Mouse (Mus musculus) heart, embryonic 14.5 days (tissue): Measurements from ENCODE around the gene Naa25. TPM values are rescaled to one million over a fixed set of nuclear protein-coding genes. Genes with fewer than 3 reads are reported as not detected.

ENCODE experiments used
- ATAC-seq: fragments of 200-750 bp; cut with Nextera tagmentation; 2 replicates; pipeline ENCODE4 v1.8.0; 2017; ENCODE audit warnings: low read depth, moderate TSS enrichment; ENCODE audit not compliant: insufficient number of reproducible peaks, insufficient read depth, low FRiP score
- H3K27ac ChIP-seq, 2 experiments: fragments of 200-500 bp in 1 of 2; fragments of 300-500 bp in 1 of 2; sonication (generic) in 1 of 2; replicated peaks in 1 of 2; 2 replicates each; pipeline ENCODE4 v1.5.1; 2012 to 2014; ENCODE audit warnings: low read depth in 2 of 2, low read length in 2 of 2, control low read depth in 1 of 2, mild to moderate bottlenecking in 1 of 2, mixed read lengths in 1 of 2; ENCODE audit not compliant: control insufficient read depth in 1 of 2, insufficient read depth in 1 of 2
- H3K27me3 ChIP-seq: fragments of 300-500 bp; sonication (generic); 2 replicates; pipeline ENCODE4 v1.6.1; 2014; ENCODE audit warnings: mild to moderate bottlenecking, low read length, control low read depth; ENCODE audit not compliant: control insufficient read depth, insufficient read depth
- H3K36me3 ChIP-seq: fragments of 300-500 bp; sonication (generic); 2 replicates; pipeline ENCODE4 v1.6.1; 2014; ENCODE audit warnings: mild to moderate bottlenecking, control low read depth, low read length, mixed read lengths; ENCODE audit not compliant: control insufficient read depth, insufficient read depth
- H3K4me1 ChIP-seq, 2 experiments: fragments of 200-500 bp in 1 of 2; fragments of 300-500 bp in 1 of 2; sonication (generic) in 1 of 2; 2 replicates each; pipeline ENCODE4 v1.6.1; 2012 to 2014; ENCODE audit warnings: low read length in 2 of 2, control low read depth in 1 of 2, mixed read lengths in 1 of 2; ENCODE audit not compliant: control insufficient read depth in 2 of 2, insufficient read depth in 2 of 2
- H3K4me2 ChIP-seq: fragments of 300-500 bp; sonication (generic); 2 replicates; pipeline ENCODE4 v1.6.1; 2014; ENCODE audit warnings: mild to moderate bottlenecking, low read length
- H3K4me3 ChIP-seq, 2 experiments: fragments of 200-500 bp in 1 of 2; fragments of 300-500 bp in 1 of 2; sonication (generic) in 1 of 2; 2 replicates each; pipeline ENCODE4 v1.5.1; 2012 to 2014; ENCODE audit warnings: low read length in 2 of 2, mild to moderate bottlenecking in 2 of 2, control low read depth in 1 of 2, low read depth in 1 of 2, moderate library complexity in 1 of 2; ENCODE audit not compliant: control insufficient read depth in 1 of 2, insufficient read depth in 1 of 2
- H3K9ac ChIP-seq: fragments of 300-500 bp; sonication (generic); 2 replicates; pipeline ENCODE4 v1.6.1; 2014; ENCODE audit warnings: mild to moderate bottlenecking, low read length
- H3K9me3 ChIP-seq: fragments of 300-500 bp; sonication (generic); 2 replicates; pipeline ENCODE4 v1.6.1; 2016; ENCODE audit warnings: low read length, control low read depth; ENCODE audit not compliant: control insufficient read depth
- WGBS: fragments of 180-500 bp; shearing (Covaris S2); extraction: QIAGEN DNeasy Blood & Tissue Kit; methylation state at CpG from one replicate; pipeline ENCODE4 v1.1.7; 2014; 5-methylcytosine and 5-hydroxymethylcytosine counted together
- polyA plus RNA-seq: library from polyadenylated mRNA; unstranded; fragments of >200 nt; fragmentation: Nextera tagmentation; extraction: Ambion mirVana; gene quantifications from 2 replicates; pipeline ENCODE4 v1.2.1, GENCODE M21; 2014

Gene Naa25
- polyA plus RNA-seq, 1 experiment from 2014 or later: 32.8 TPM

- no peaks in the 10 kb centered on the region; a peak in 1 of 4 replicates for H3K4me1 ChIP-seq
- ATAC-seq: no peak
- no peak overlapping the region for H3K27ac ChIP-seq
- H3K9me3 ChIP-seq: no peaks in the 10 kb centered on the region
- H3K36me3 ChIP-seq: peaks cover 97% of the 10 kb centered on the region
- H3K4me2 ChIP-seq: no peak overlapping the region
- H3K27me3 ChIP-seq: no peaks in the 10 kb centered on the region
- H3K4me3 ChIP-seq: no peak overlapping the region
- H3K9ac ChIP-seq: no peak overlapping the region
- WGBS: 92% methylated on average over 9 of the region's 9 CpGs
Observed at GRCm38 (mm10) chr5:121420721-121421120, 23.0 kb downstream of the Naa25 start.

DNA sequence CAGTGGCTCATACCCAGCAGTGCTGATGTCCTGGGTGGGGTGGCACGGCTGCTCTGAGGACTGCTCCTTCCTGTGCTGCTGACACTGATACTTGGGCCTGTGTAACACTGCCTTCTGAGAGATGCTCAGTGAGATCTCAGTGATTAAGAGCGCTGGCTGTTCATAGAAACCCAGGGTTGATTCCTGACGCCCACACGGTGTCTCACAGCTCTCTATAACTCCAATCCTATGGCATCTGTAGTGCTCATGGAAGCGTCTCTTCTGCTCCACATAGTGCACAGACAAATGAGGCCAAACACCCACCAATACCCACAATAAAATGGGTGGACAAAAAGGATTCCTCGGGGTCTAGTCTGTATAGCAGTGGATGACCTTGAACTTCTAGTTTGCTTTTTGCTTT is 25.1 kb downstream of the Naa25 start:
- H3K36me3 ChIP-seq: peaks cover 97% of the 10 kb centered on the region
- H3K9me3 ChIP-seq: no peaks in the 10 kb centered on the region
- no peaks in the 10 kb centered on the region; a peak in 1 of 4 replicates for H3K4me1 ChIP-seq
- no peak overlapping the region for H3K27ac ChIP-seq
- no peak for ATAC-seq
- no peaks in the 10 kb centered on the region for H3K27me3 ChIP-seq
- H3K4me3 ChIP-seq: no peak overlapping the region
- 95% methylated on average over 6 of the region's 6 CpGs for WGBS
- no peak overlapping the region for H3K4me2 ChIP-seq
- no peak overlapping the region for H3K9ac ChIP-seq

- Histone ChIP-seq H3K9me3 (no peaks in the 10 kb centered on the region), H3K4me3 (no peak overlapping the region), H3K4me1 (no peaks in the 10 kb centered on the region; a peak in 1 of 4 replicates), H3K4me2 (no peak overlapping the region), H3K27me3 (no peaks in the 10 kb centered on the region), H3K9ac (no peak overlapping the region), H3K36me3 (peaks cover 97% of the 10 kb centered on the region), H3K27ac (no peak overlapping the region)
- WGBS: 83% methylated on average over 10 of the region's 10 CpGs
- no peak for ATAC-seq
Observed at GRCm38 (mm10) chr5:121423297-121423696, 25.6 kb downstream of the Naa25 start.

DNA sequence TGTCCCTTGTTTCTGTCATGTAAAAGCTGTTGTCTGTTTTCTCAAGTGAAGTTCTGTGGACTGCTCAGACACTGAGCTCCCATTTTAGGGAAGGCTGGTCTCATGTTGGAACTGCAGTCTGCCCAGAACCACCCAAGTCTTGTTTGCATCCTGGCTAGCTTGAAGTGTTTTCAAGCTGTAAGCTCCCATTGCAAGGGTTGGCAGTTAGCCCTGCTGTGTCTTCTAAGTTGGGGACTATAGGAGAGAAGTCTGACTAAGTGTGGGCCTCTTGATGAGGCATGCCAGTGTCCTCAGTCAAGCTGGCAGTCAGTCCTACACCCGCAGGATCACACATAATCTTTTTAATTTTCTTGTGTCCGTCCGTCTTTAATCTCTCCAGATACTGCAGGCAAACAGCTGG is 31.2 kb downstream of the Naa25 start:
- no peak overlapping the region for H3K9ac ChIP-seq
- 87% methylated on average over 3 of the region's 3 CpGs for WGBS
- ATAC-seq: no peak
- no peak overlapping the region for H3K4me2 ChIP-seq
- H3K27ac ChIP-seq: no peak overlapping the region
- H3K9me3 ChIP-seq: no peaks in the 10 kb centered on the region
- H3K4me3 ChIP-seq: no peak overlapping the region
- H3K36me3 ChIP-seq: peaks cover 100% of the 10 kb centered on the region
- no peaks in the 10 kb centered on the region for H3K27me3 ChIP-seq
- no peaks in the 10 kb centered on the region for H3K4me1 ChIP-seq

DNA sequence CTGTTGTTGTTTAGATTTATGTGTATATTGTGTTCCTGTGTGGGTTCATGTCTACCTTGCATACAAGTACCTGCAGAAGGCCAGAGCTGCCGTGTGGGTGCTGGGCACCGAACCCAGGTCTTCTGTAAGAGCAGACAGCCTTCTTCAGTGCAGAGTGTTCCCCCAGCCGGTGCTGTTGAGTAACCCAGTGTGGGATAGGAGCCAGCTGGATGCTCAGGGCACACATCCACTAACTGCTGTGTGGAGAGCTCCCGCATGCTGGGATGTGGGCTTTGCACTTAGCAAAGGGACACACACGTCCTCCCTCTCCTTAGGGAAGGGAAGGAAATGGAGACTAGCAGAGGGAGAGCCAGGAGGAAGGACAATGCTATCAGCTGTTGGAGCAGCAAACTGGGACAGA is 40.4 kb downstream of the Naa25 start:
- no peak for ATAC-seq
- H3K9me3 ChIP-seq: no peaks in the 10 kb centered on the region
- no peak overlapping the region for H3K27ac ChIP-seq

GRCm38 (mm10) chr5:121438756-121439155 is 41.0 kb downstream of the Naa25 start:
- Histone ChIP-seq H3K36me3 (peaks cover 98% of the 10 kb centered on the region), H3K27ac (no peak overlapping the region), H3K27me3 (no peaks in the 10 kb centered on the region), H3K4me3 (no peak overlapping the region), H3K9ac (no peak overlapping the region), H3K9me3 (no peaks in the 10 kb centered on the region), H3K4me2 (no peak overlapping the region), H3K4me1 (no peaks in the 10 kb centered on the region)
- 88% methylated on average over 11 of the region's 11 CpGs for WGBS
- ATAC-seq: no peak

More for the DNA sequence above, 40.4 kb downstream of the Naa25 start:
- Histone ChIP-seq H3K4me3 (no peak overlapping the region), H3K9ac (no peak overlapping the region), H3K4me1 (no peaks in the 10 kb centered on the region), H3K27me3 (no peaks in the 10 kb centered on the region), H3K36me3 (peaks cover 98% of the 10 kb centered on the region), H3K4me2 (no peak overlapping the region)
- 81% methylated on average over 5 of the region's 5 CpGs for WGBS

DNA sequence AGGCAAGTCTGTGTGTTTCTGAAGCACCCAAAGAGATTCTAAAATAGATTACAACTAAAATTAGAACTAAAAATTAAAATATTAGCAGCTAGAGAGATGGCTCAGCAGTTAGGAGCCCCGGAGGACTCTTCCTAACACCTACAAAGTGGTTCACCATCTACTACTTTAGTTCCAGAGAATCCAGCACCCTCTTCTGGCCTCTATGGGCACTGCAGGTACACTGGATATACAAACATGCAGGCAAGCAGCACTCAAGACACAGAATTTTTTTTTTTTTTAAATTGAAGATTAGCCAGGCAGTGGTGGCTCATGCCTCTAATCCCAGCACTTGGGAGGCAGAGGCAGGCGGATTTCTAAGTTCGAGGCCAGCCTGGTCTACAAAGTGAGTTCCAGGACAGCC is 45.8 kb downstream of the Naa25 start:
- H3K9ac ChIP-seq: no peak overlapping the region
- H3K27me3 ChIP-seq: no peaks in the 10 kb centered on the region
- H3K27ac ChIP-seq: no peak overlapping the region
- no peak overlapping the region for H3K4me2 ChIP-seq
- peaks cover 98% of the 10 kb centered on the region for H3K36me3 ChIP-seq
- no peak for ATAC-seq
- no peaks in the 10 kb centered on the region for H3K4me1 ChIP-seq
- no peak overlapping the region for H3K4me3 ChIP-seq
- no peaks in the 10 kb centered on the region for H3K9me3 ChIP-seq
- whole genome bisulfite sequencing: 93% methylated on average over 3 of the region's 3 CpGs

DNA sequence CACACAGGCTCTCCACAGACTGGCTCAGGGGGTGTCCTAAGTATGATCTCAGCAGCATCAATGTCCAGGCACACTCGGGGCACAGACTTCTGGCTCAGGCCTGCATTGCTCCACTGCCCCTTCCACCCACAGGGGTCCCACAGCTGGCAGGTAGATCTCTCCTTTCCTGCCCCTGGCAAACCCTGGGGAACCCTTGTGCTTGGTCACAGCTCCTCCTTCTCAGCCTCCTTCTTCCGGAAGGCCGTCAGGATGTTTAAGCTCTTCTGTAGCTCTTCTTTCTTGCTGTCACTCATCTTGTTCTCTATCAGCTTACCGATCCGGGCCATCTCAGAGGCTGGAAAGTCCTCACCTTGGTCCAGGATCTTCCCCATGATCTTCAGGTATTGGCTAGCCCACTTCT is 47.1 kb downstream of the Naa25 start:
- no peak overlapping the region for H3K4me2 ChIP-seq

More for the DNA sequence above, 47.1 kb downstream of the Naa25 start:
- no peaks in the 10 kb centered on the region for H3K4me1 ChIP-seq
- no peaks in the 10 kb centered on the region for H3K27me3 ChIP-seq
- H3K9ac ChIP-seq: no peak overlapping the region
- no peak overlapping the region for H3K4me3 ChIP-seq
- no peaks in the 10 kb centered on the region for H3K9me3 ChIP-seq
- 77% methylated on average over 5 of the region's 5 CpGs for WGBS
- peaks cover 98% of the 10 kb centered on the region for H3K36me3 ChIP-seq
- H3K27ac ChIP-seq: no peak overlapping the region
- ATAC-seq: no peak
